ENCODE assay signal across 15 mouse cellular contexts in the genomic region with DNA sequence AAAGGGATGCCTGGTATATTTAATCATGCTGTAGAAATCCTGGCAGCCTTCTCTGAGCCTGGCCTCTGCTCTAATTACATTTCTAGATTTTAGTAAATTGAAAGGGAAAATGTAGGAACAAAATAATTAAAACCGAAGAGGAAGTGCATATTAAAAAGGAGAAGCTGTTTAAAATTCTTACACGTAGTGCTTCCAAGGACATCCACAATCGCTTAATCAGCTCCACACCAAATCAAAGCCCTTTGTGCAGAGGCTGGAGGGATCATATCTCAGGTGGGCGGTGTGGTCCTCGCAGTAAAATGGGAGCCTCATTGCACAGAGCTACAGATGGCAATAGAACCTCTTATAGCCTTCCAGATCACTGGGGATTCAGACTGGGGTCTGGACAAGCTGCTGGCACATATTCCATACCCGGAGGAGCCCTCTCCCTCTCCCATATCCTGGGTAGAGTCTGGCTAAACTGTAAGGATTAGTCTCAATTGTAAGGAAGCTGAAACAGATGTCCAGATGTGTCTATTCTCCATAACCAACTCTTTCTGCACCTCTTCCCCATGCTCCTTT. TPM values are rescaled to one million over a fixed set of nuclear protein-coding genes. Genes with fewer than 3 reads are reported as not detected.
DNase-seq lines count a peak whose midpoint lies in the region; ATAC-seq and TF ChIP-seq lines count a peak whose summit lies in the region.
"Had no signal": no experiment of that assay in that cellular context is flagged by ENCODE, and none has a peak within 500 bp of the region (broad histone marks: within the 10 kb centered on the region; RNA-seq: fewer than 3 reads in every experiment).

No protein-coding gene starts in this region.

- H3K27me3 ChIP-seq in cerebellum, adult 2 months (ENCODE audit: control insufficient read depth, insufficient read depth, low read length) = no peaks in the 10 kb centered on the region
- no peaks in the 10 kb centered on the region for H3K27me3 ChIP-seq in hindbrain, embryonic 13.5 days
- H3K27me3 ChIP-seq in hindbrain, embryonic 11.5 days (ENCODE audit: control insufficient read depth, insufficient read depth, low read length) = no peaks in the 10 kb centered on the region
- H3K27me3 ChIP-seq in neural tube, embryonic 15.5 days (replicated peaks) = no peaks in the 10 kb centered on the region
- H3K27me3 ChIP-seq: limb, embryonic 12.5 days had no signal

- H3K4me2 ChIP-seq in hindbrain, embryonic 13.5 days = no peak overlapping the region
- no peak overlapping the region for H3K4me2 ChIP-seq in hindbrain, embryonic 11.5 days (replicated peaks; ENCODE audit: low read depth, low read length)
- no peak overlapping the region for H3K4me2 ChIP-seq in neural tube, embryonic 15.5 days
- H3K4me2 ChIP-seq: limb, embryonic 12.5 days had no signal

- no peak overlapping the region for H3K4me3 ChIP-seq in cerebellum, adult 2 months (replicated peaks; ENCODE audit: insufficient read depth, low read depth, low read length)
- no peak overlapping the region for H3K4me3 ChIP-seq in hindbrain, embryonic 13.5 days
- no peak overlapping the region for H3K4me3 ChIP-seq in hindbrain, embryonic 11.5 days (ENCODE audit: low read depth, low read length)
- no peak overlapping the region for H3K4me3 ChIP-seq in neural tube, embryonic 15.5 days (replicated peaks)
- H3K4me3 ChIP-seq: erythroblast, embryonic 14.5 days; limb, embryonic 12.5 days had no signal

- peaks cover 3% of the 10 kb centered on the region; the same call in 1 of the 2 replicates for H3K4me1 ChIP-seq in cerebellum, adult 2 months (ENCODE audit: control insufficient read depth, insufficient read depth, low read length)
- peaks cover 17% of the 10 kb centered on the region for H3K4me1 ChIP-seq in hindbrain, embryonic 13.5 days (replicated peaks)
- H3K4me1 ChIP-seq in hindbrain, embryonic 11.5 days (replicated peaks; ENCODE audit: control insufficient read depth, insufficient read depth, low read length) = peaks cover 2% of the 10 kb centered on the region; the same call in 1 of the 2 replicates
- H3K4me1 ChIP-seq in neural tube, embryonic 15.5 days = peaks cover 19% of the 10 kb centered on the region

- WGBS in cerebellum, adult 2 months = 36% methylated on average over 6 of the region's 6 CpGs
- 71% methylated on average over 6 of the region's 6 CpGs for WGBS in hindbrain, embryonic 13.5 days
- WGBS in hindbrain, embryonic 11.5 days = 68% methylated on average over 6 of the region's 6 CpGs
- 60% methylated on average over 6 of the region's 6 CpGs for WGBS in neural tube, embryonic 15.5 days

- H3K27ac ChIP-seq in cerebellum, adult 2 months (ENCODE audit: insufficient read depth, low read length) = no peak overlapping the region
- peak overlapping the region; percentile 37; the same call in 1 of the 2 replicates for H3K27ac ChIP-seq in hindbrain, embryonic 13.5 days
- no peak overlapping the region for H3K27ac ChIP-seq in hindbrain, embryonic 11.5 days (ENCODE audit: low read depth, low read length)
- H3K27ac ChIP-seq in neural tube, embryonic 15.5 days (replicated peaks) = peak overlapping the region; percentile 51; the same call in 1 of the 2 replicates
- H3K27ac ChIP-seq: limb, embryonic 12.5 days had no signal

- ATAC-seq in hindbrain, embryonic 13.5 days (ENCODE audit: low FRiP score) = no peak
- ATAC-seq in hindbrain, embryonic 11.5 days (ENCODE audit: low FRiP score) = no peak
- no peak for ATAC-seq in neural tube, embryonic 15.5 days (ENCODE audit: low FRiP score)

- no peaks in the 10 kb centered on the region for H3K36me3 ChIP-seq in hindbrain, embryonic 13.5 days
- H3K36me3 ChIP-seq in hindbrain, embryonic 11.5 days (ENCODE audit: control insufficient read depth, insufficient read depth, low read length) = no peaks in the 10 kb centered on the region
- H3K36me3 ChIP-seq in neural tube, embryonic 15.5 days = no peaks in the 10 kb centered on the region
- H3K36me3 ChIP-seq: limb, embryonic 12.5 days had no signal

- intact Hi-C loops in left cerebral cortex, postnatal 36 days (cut with DNase I) = no loop called here

- TF ChIP-seq POLR2A in cerebellum, adult 2 months (IDR thresholded peaks at IDR 0.05; ENCODE audit: borderline replicate concordance, insufficient read depth, low read length) = no peak

- no peak overlapping the region for H3K9ac ChIP-seq in hindbrain, embryonic 13.5 days
- no peak overlapping the region for H3K9ac ChIP-seq in hindbrain, embryonic 11.5 days (ENCODE audit: low read depth, low read length)
- no peak overlapping the region for H3K9ac ChIP-seq in neural tube, embryonic 15.5 days (replicated peaks)
- H3K9ac ChIP-seq: limb, embryonic 12.5 days had no signal

- peak; percentile 38 for DNase-seq in cerebellum, adult 9-10 months
- DNase-seq in cerebellum, adult 2 months = no peak
- no peak for DNase-seq in hindbrain, embryonic 11.5 days (ENCODE audit: low spot score)
- DNase-seq in neural tube, embryonic 10.5 days (ENCODE audit: extremely low spot score, low spot score) = no peak
- DNase-seq in left cerebral cortex, postnatal 36 days (ENCODE audit: low spot score in 2 of 2) = no peak
- DNase-seq in yolk sac, embryonic 10.5 days (ENCODE audit: low spot score) = no peak
- DNase-seq: adrenal gland, adult 2 months; heart, postnatal 36 days; kidney, adult 2 months; kidney, postnatal 36 days; layer of hippocampus, postnatal 36 days had no signal

- TF ChIP-seq CTCF in cerebellum, adult 2 months (IDR thresholded peaks at IDR 0.05; ENCODE audit: borderline replicate concordance, insufficient read depth, low read depth, low read length) = no peak

- no peaks in the 10 kb centered on the region for H3K9me3 ChIP-seq in hindbrain, embryonic 13.5 days
- H3K9me3 ChIP-seq in hindbrain, embryonic 11.5 days (ENCODE audit: control insufficient read depth, low read length) = no peaks in the 10 kb centered on the region
- H3K9me3 ChIP-seq in neural tube, embryonic 15.5 days (replicated peaks) = no peaks in the 10 kb centered on the region
- H3K9me3 ChIP-seq: limb, embryonic 12.5 days had no signal

RNA-seq across cellular contexts. Expression of gene Spop, which starts 2.3 kb away (rescaled TPM):
- polyA plus RNA-seq in cerebellum, adult 2 months (2012; rRNA removed) = 147 and 149 TPM in 2 replicates
- 221 and 226 TPM in 2 replicates for polyA plus RNA-seq in hindbrain, embryonic 13.5 days (2015; fragmentation: Nextera tagmentation; extraction: Ambion mirVana)
- 133 and 146 TPM in 2 replicates for polyA plus RNA-seq in hindbrain, embryonic 11.5 days (2014; fragmentation: Nextera tagmentation; extraction: Ambion mirVana)
- polyA plus RNA-seq in neural tube, embryonic 15.5 days (2015; fragmentation: Nextera tagmentation; extraction: Ambion mirVana) = 224 and 233 TPM in 2 replicates
- 100 to 1,000 TPM; 173 to 187 TPM for total RNA-seq in left cerebral cortex, postnatal 36 days (2021)

RNA-seq across cellular contexts. Expression of gene Slc35b1, which starts 27.0 kb away (rescaled TPM):
- polyA plus RNA-seq in cerebellum, adult 2 months (2012; rRNA removed) = 88.5 and 90.3 TPM in 2 replicates
- polyA plus RNA-seq in hindbrain, embryonic 13.5 days (2015; fragmentation: Nextera tagmentation; extraction: Ambion mirVana) = 133 and 135 TPM in 2 replicates
- 134 and 143 TPM in 2 replicates for polyA plus RNA-seq in hindbrain, embryonic 11.5 days (2014; fragmentation: Nextera tagmentation; extraction: Ambion mirVana)
- 129 and 144 TPM in 2 replicates for polyA plus RNA-seq in neural tube, embryonic 15.5 days (2015; fragmentation: Nextera tagmentation; extraction: Ambion mirVana)
- 10 to 100 TPM; 64.1 to 66.7 TPM for total RNA-seq in left cerebral cortex, postnatal 36 days (2021)

Comparison
In these comparisons a context has a peak if more than half of its experiments do, and no peak if none do; other contexts are left out.
1. H3K27ac ChIP-seq: peak in hindbrain, embryonic 13.5 days (single experiment) and neural tube, embryonic 15.5 days (single experiment); none in cerebellum, adult 2 months (single experiment) and hindbrain, embryonic 11.5 days (single experiment).